Mouse (Mus musculus) spleen, adult 2 months (tissue): Measurements from ENCODE around the gene Axin1. TPM values are rescaled to one million over a fixed set of nuclear protein-coding genes. Genes with fewer than 3 reads are reported as not detected.
A peak's percentile ranks its signal among the peaks of the same experiment; 100 is the strongest.

Experiments
- DNase-seq, 2 experiments: peaks; one replicate each; pipeline versions ENCODE4 v3.0.0 to v3.0.0-alpha.2; 2012 to 2021; ENCODE audit warnings: low spot score in 2 of 2, low read depth in 1 of 2
- H3K27ac ChIP-seq: fragments of 200-500 bp; 2 replicates; pipeline ENCODE4 v1.5.1; 2012; ENCODE audit warnings: low read length, inconsistent platforms; ENCODE audit not compliant: insufficient read depth
- H3K27me3 ChIP-seq: fragments of 200-500 bp; 2 replicates; pipeline ENCODE4 v1.6.1; 2012; ENCODE audit warnings: mild to moderate bottlenecking, moderate library complexity, low read length, inconsistent platforms; ENCODE audit not compliant: control insufficient read depth, insufficient read depth
- H3K36me3 ChIP-seq: fragments of 200-500 bp; 2 replicates; pipeline ENCODE4 v1.6.1; 2012; ENCODE audit warnings: mild to moderate bottlenecking, low read length, inconsistent platforms; ENCODE audit not compliant: control insufficient read depth, insufficient read depth
- H3K4me1 ChIP-seq: fragments of 200-500 bp; 2 replicates; pipeline ENCODE4 v1.6.1; 2011; ENCODE audit warnings: inconsistent platforms; ENCODE audit not compliant: control insufficient read depth, insufficient read depth, insufficient read length
- H3K4me3 ChIP-seq: fragments of 200-500 bp; 2 replicates; pipeline ENCODE4 v1.5.1; 2011; ENCODE audit warnings: mild to moderate bottlenecking, inconsistent platforms; ENCODE audit not compliant: insufficient read depth, insufficient read length; ENCODE audit errors: extremely low read depth
- CTCF ChIP-seq: fragments of 200-500 bp; IDR thresholded peaks from 2 replicates; pipeline ENCODE4 v1.5.1; 2011; ENCODE audit warnings: mild to moderate bottlenecking, inconsistent platforms; ENCODE audit not compliant: insufficient read depth, insufficient read length, insufficient replicate concordance; ENCODE audit errors: extremely low read depth
- POLR2A ChIP-seq: fragments of 200-500 bp; IDR thresholded peaks from 2 replicates; pipeline ENCODE4 v1.6.1; 2011; ENCODE audit warnings: low read depth, low read length, inconsistent platforms
- WGBS: fragments of 180-500 bp; shearing (Covaris S2); methylation state at CpG from one replicate; pipeline ENCODE4 v1.1.7; 2018; 5-methylcytosine and 5-hydroxymethylcytosine counted together
- polyA plus RNA-seq: library from polyadenylated mRNA; depleted of rRNA; stranded (reverse); fragments of >200 nt; gene quantifications from 2 replicates; pipeline ENCODE4 v1.2.3, GENCODE M21; 2012

Axin1 gene
- polyA plus RNA-seq, 1 experiment, result 18.6 TPM

GRCm38 (mm10) chr17:26119766-26120710, 18.4 kb upstream of the Axin1 start:
- Histone ChIP-seq H3K4me1 (peaks cover 8% of the 10 kb centered on the region; the same call in 1 of the 2 replicates), H3K4me3 (no peak overlapping the region), H3K27ac (no peak overlapping the region), H3K36me3 (no peaks in the 10 kb centered on the region), H3K27me3 (no peaks in the 10 kb centered on the region)
- 42% methylated on average over 33 of the region's 33 CpGs for WGBS
- DNase-seq, result peak; percentile 50 to 63
- no peak for TF ChIP-seq POLR2A
- peak; percentile 95 for TF ChIP-seq CTCF

GRCm38 (mm10) chr17:26122431-26123140, 15.9 kb upstream of the Axin1 start:
- H3K4me3 ChIP-seq, result no peak overlapping the region
- DNase-seq, result no peak
- TF ChIP-seq POLR2A (no peak), CTCF (no peak)
- no peaks in the 10 kb centered on the region for H3K27me3 ChIP-seq
- WGBS, result 79% methylated on average over 5 of the region's 5 CpGs
- H3K36me3 ChIP-seq, result peaks cover 9% of the 10 kb centered on the region
- H3K4me1 ChIP-seq, result peaks cover 8% of the 10 kb centered on the region; the same call in 1 of the 2 replicates
- H3K27ac ChIP-seq, result no peak overlapping the region

- Histone ChIP-seq H3K4me3 (peak within 1 kb of the TSS; percentile 89), H3K27me3 (no peaks in the 10 kb centered on the region), H3K4me1 (peaks cover 8% of the 10 kb centered on the region; the same call in 1 of the 2 replicates), H3K36me3 (peaks cover 9% of the 10 kb centered on the region), H3K27ac (peak within 1 kb of the TSS; percentile 53)
- peak; percentile 82 to 89 for DNase-seq
- 1% methylated on average over 32 of the region's 32 CpGs for WGBS
- TF ChIP-seq POLR2A (peak; percentile 91), CTCF (no peak)
Measured at GRCm38 (mm10) chr17:26123267-26123684, 15.2 kb upstream of the Axin1 start, which contains the start of gene Mrpl28. Gene Mrpl28 (plus strand): TSS chr17:26123500.

- WGBS, result 85% methylated on average over 7 of the region's 7 CpGs
- Histone ChIP-seq H3K27me3 (no peaks in the 10 kb centered on the region), H3K4me1 (peaks cover 8% of the 10 kb centered on the region; the same call in 1 of the 2 replicates), H3K27ac (no peak overlapping the region), H3K4me3 (0 out of 2 replicates have a peak overlapping the region, but pooled peaks have one; percentile 89), H3K36me3 (peaks cover 9% of the 10 kb centered on the region)
- TF ChIP-seq CTCF (no peak), POLR2A (no peak)
- no peak for DNase-seq
Measured at GRCm38 (mm10) chr17:26124560-26124959, 13.9 kb upstream of the Axin1 start.

DNA sequence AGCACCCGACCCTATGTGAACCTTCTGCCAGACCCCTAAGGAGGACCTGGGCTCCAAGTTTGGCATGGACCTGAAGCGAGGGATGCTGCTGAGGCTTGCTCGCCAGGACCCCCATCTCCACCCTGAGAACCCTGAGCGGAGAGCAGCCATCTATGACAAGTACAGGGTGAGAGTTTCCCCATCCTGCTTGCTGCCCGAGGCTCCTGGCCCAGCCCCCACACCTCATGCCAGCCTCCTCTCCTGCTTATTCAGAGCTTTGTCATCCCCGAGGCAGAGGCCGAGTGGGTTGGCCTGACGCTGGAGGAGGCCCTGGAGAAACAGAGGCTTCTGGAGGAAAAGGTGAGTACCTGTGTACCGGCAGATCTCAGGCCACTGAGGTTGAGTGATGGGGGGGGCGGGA, 13.3 kb upstream of the Axin1 start:
- WGBS, result 96% methylated on average over 10 of the region's 10 CpGs
- H3K27me3 ChIP-seq, result no peaks in the 10 kb centered on the region
- H3K4me3 ChIP-seq, result no peak overlapping the region
- DNase-seq, result no peak
- no peak for TF ChIP-seq POLR2A
- no peak for TF ChIP-seq CTCF
- no peak overlapping the region for H3K27ac ChIP-seq
- peaks cover 9% of the 10 kb centered on the region for H3K36me3 ChIP-seq
- peaks cover 8% of the 10 kb centered on the region; the same call in 1 of the 2 replicates for H3K4me1 ChIP-seq

DNA sequence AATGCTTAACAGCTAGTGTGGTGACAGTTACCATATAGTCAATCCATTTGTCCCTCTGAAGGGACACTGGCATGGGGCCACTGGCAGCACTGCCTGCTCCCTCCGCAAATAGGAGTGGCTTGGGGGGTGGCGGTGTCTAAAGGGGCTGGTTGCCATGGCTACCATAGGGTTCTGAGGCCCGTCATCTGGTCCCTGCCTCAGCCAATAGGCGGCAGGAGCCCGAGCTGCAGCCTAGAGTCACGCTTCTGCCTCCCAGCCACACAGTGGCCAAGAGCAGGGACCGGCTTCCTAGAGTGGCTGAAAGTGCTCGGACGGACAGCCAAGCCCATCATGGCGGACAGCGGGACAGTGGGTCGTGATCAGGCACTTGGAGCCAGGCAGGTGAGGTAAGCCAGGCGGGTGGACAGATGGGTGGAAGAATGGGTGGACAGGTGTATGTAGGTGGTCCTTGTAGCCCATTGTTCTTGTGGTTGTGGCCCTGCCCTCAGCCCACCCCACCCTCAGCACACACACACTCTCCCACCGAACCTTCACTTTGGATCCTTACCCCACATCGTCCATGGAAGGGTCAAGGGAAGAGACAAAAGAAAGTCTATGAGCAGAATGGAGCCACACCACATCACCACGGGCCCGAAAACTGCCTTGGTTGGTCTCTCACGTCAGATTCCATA, 7.3 kb upstream of the Axin1 start:
- H3K4me3 ChIP-seq, result no peak overlapping the region
- H3K27me3 ChIP-seq, result no peaks in the 10 kb centered on the region
- 96% methylated on average over 18 of the region's 18 CpGs for WGBS
- H3K4me1 ChIP-seq, result no peaks in the 10 kb centered on the region; the same call in 1 of the 2 replicates
- no peak for TF ChIP-seq POLR2A
- TF ChIP-seq CTCF, result no peak
- peaks cover 6% of the 10 kb centered on the region for H3K36me3 ChIP-seq
- DNase-seq, result no peak
- no peak overlapping the region for H3K27ac ChIP-seq
